Mouse (Mus musculus) intestine, embryonic 16.5 days (tissue): Measurements from ENCODE around the gene Mixl1. TPM values are rescaled to one million over a fixed set of nuclear protein-coding genes. Genes with fewer than 3 reads are reported as not detected.

Source experiments
- ATAC-seq: fragments of 200-750 bp; cut with Nextera tagmentation; 2 replicates; pipeline ENCODE4 v1.8.0; 2017; ENCODE audit warnings: moderate TSS enrichment, moderate library complexity
- H3K27ac ChIP-seq: fragments of 300-500 bp; sonication (generic); 2 replicates; pipeline ENCODE4 v1.5.1; 2014; ENCODE audit warnings: mild to moderate bottlenecking, low read length
- H3K27me3 ChIP-seq: fragments of 300-500 bp; sonication (generic); replicated peaks from 2 replicates; pipeline ENCODE4 v1.6.1; 2014; ENCODE audit warnings: low read length, control low read depth, mixed read lengths; ENCODE audit not compliant: control insufficient read depth, insufficient read depth
- H3K36me3 ChIP-seq: fragments of 300-500 bp; sonication (generic); 2 replicates; pipeline ENCODE4 v1.6.1; 2014; ENCODE audit warnings: low read length, control low read depth; ENCODE audit not compliant: control insufficient read depth, insufficient read depth
- H3K4me1 ChIP-seq: fragments of 300-500 bp; sonication (generic); 2 replicates; pipeline ENCODE4 v1.6.1; 2014; ENCODE audit warnings: low read length, control low read depth, mixed read lengths; ENCODE audit not compliant: control insufficient read depth, insufficient read depth
- H3K4me2 ChIP-seq: fragments of 300-500 bp; sonication (generic); 2 replicates; pipeline ENCODE4 v1.6.1; 2014; ENCODE audit warnings: low read depth, low read length, control low read depth
- H3K4me3 ChIP-seq: fragments of 300-500 bp; sonication (generic); 2 replicates; pipeline ENCODE4 v1.5.1; 2014; ENCODE audit warnings: mild to moderate bottlenecking, low read length
- H3K9ac ChIP-seq: fragments of 300-500 bp; sonication (generic); 2 replicates; pipeline ENCODE4 v1.6.1; 2014; ENCODE audit warnings: low read depth, low read length
- H3K9me3 ChIP-seq: fragments of 300-500 bp; sonication (generic); 2 replicates; pipeline ENCODE4 v1.6.1; 2016; ENCODE audit warnings: low read length, control low read depth; ENCODE audit not compliant: control insufficient read depth
- WGBS: fragments of 180-500 bp; shearing (Covaris S2); extraction: QIAGEN DNeasy Blood & Tissue Kit; methylation state at CpG from one replicate; pipeline ENCODE4 v1.1.7; 2014; 5-methylcytosine and 5-hydroxymethylcytosine counted together
- polyA plus RNA-seq: library from polyadenylated mRNA; unstranded; fragments of >200 nt; fragmentation: Nextera tagmentation; extraction: Ambion mirVana; gene quantifications from 2 replicates; pipeline ENCODE4 v1.2.1, GENCODE M21; 2015

The Mixl1 gene
- polyA plus RNA-seq, 1 experiment from 2014 or later: 0.05 TPM

DNA sequence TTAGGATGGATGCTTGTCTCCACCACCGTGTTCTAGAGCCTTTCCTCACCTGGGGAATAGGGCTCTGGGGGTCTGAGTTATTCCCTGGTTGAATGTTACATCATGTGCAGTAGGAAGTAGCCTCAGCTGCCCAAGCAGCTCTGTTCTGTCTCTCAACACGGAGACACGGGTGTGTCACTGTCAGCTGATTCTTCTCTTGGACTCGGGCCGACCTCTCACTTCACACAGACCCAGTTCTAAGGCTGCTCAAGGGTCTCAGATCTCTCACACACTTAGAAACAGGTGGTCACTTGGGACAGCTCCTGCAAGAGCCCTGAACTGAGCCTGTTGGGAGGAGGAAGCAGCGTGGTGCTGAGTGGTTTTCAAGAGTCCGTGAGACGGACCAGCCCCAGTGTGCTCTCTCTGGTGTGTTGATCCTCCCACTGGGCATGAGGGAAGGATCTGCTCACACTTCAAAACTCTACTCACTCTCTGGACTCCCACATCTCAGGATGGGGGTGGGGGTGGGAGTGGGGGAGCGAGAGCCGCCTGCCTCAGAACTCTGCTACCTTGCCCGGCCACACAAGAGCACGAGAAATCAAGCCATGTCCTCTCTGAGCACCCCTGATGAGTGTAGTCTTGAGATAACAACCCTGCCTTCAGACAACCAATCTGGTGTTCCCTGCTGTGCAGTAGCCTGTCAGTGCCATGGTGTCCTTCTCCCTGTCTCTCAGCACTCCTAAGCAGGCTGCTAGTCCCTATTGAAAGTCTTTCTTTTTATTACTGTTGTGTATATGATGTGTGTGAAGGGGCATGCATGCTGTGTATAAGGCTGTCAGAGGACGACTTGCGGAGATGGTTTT is 12.3 kb upstream of the Mixl1 start:
- Histone ChIP-seq H3K36me3 (no peaks in the 10 kb centered on the region), H3K27ac (no peak overlapping the region), H3K9ac (no peak overlapping the region), H3K9me3 (no peaks in the 10 kb centered on the region), H3K4me2 (no peak overlapping the region), H3K4me3 (no peak overlapping the region), H3K27me3 (no peaks in the 10 kb centered on the region), H3K4me1 (peaks cover 14% of the 10 kb centered on the region; the same call in 1 of the 2 replicates)
- WGBS: 66% methylated on average over 14 of the region's 14 CpGs
- ATAC-seq: no peak

DNA sequence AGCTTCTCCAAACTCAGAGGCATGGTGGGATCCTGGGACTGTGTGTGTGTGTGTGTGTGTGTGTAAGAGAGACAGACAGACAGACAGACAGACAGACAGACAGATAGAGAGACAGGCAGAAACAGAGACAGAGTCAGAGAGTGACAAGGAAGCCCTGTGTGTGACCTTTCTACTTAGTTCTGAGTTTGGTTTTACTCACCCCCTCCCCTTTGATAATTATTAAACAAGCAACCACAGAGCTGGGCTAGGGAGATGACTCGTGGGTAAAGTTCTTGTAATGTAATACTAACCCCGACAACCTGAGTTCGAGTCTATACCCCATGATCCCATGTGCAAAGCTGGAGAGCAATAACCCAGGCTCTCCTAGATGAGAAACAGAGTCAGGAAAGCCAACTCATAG is 11.0 kb upstream of the Mixl1 start:
- H3K9ac ChIP-seq: no peak overlapping the region
- ATAC-seq: peak; percentile 81
- 49% methylated on average over 3 of the region's 3 CpGs for WGBS
- H3K27ac ChIP-seq: no peak overlapping the region
- H3K9me3 ChIP-seq: no peaks in the 10 kb centered on the region
- peaks cover 14% of the 10 kb centered on the region; the same call in 1 of the 2 replicates for H3K4me1 ChIP-seq
- no peaks in the 10 kb centered on the region for H3K36me3 ChIP-seq
- no peaks in the 10 kb centered on the region for H3K27me3 ChIP-seq
- H3K4me2 ChIP-seq: no peak overlapping the region
- H3K4me3 ChIP-seq: no peak overlapping the region

DNA sequence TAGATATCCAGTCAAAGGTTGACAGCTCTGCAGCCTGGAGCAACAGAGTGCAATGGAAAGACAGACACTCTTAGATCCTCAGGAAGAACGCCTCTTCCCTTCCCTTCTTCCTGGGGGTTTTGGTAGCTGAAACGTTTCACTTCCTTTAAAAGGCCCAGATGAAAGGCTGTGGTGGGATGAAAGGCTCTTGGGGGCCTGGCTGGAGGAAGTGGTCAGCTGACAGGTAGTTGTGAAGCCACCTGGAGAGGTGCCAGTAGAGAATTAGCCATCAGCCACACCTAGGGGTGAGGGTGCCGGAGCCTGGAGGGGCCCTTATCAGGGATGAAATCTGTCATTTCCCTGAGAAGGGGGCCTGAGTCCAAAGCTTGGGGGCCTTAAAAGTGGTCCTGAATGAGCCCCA is 10.5 kb upstream of the Mixl1 start:
- H3K27me3 ChIP-seq: no peaks in the 10 kb centered on the region
- no peak overlapping the region for H3K9ac ChIP-seq
- ATAC-seq: peak; percentile 43; the same call in 1 of the 2 replicates
- no peaks in the 10 kb centered on the region for H3K36me3 ChIP-seq
- 41% methylated on average over 3 of the region's 3 CpGs for WGBS
- no peak overlapping the region for H3K27ac ChIP-seq
- H3K4me3 ChIP-seq: no peak overlapping the region
- no peak overlapping the region for H3K4me2 ChIP-seq
- peaks cover 14% of the 10 kb centered on the region; the same call in 1 of the 2 replicates for H3K4me1 ChIP-seq
- no peaks in the 10 kb centered on the region for H3K9me3 ChIP-seq

DNA sequence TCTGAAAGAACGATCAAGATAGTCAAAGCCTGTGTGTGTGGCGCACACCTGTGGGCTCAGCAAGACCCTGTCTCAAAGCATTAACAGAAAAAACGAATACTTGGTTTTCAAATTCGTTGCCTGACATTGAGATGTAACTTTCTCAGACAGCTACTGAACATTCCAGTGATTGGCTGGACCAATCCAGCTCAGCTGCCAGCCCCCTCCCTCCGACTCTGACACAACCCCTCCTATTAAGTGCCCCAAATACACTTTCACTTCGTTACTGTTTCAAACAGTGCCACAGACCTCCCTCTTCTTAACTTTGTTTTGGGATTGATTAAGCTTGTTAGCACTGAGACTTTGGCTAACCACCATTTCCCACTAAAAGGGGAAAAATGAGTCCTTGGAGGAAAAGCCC is 6.6 kb upstream of the Mixl1 start:
- peak overlapping the region; percentile 2; the same call in 1 of the 2 replicates for H3K4me3 ChIP-seq
- H3K9me3 ChIP-seq: no peaks in the 10 kb centered on the region
- peaks cover 2% of the 10 kb centered on the region; the same call in 1 of the 2 replicates for H3K27me3 ChIP-seq
- peak overlapping the region; percentile 2; the same call in 1 of the 2 replicates for H3K4me2 ChIP-seq
- no peak overlapping the region for H3K27ac ChIP-seq
- peaks cover 8% of the 10 kb centered on the region; the same call in 1 of the 2 replicates for H3K4me1 ChIP-seq
- H3K9ac ChIP-seq: 0 out of 2 replicates have a peak overlapping the region, but pooled peaks have one; percentile 4
- WGBS: 43% methylated on average over 6 of the region's 6 CpGs
- ATAC-seq: no peak
- H3K36me3 ChIP-seq: no peaks in the 10 kb centered on the region

GRCm38 (mm10) chr1:180698063-180698462 is 1.2 kb upstream of the Mixl1 start:
- Histone ChIP-seq H3K27ac (no peak overlapping the region), H3K9me3 (no peaks in the 10 kb centered on the region), H3K4me1 (peaks cover 8% of the 10 kb centered on the region; the same call in 1 of the 2 replicates), H3K4me3 (no peak overlapping the region), H3K27me3 (peaks cover 24% of the 10 kb centered on the region), H3K4me2 (no peak overlapping the region), H3K9ac (no peak overlapping the region), H3K36me3 (no peaks in the 10 kb centered on the region)
- WGBS: 55% methylated on average over 5 of the region's 5 CpGs
- ATAC-seq: no peak

- Histone ChIP-seq H3K9ac (no peak overlapping the region), H3K4me3 (no peak overlapping the region), H3K4me2 (no peak overlapping the region), H3K36me3 (peaks cover 7% of the 10 kb centered on the region; the same call in 1 of the 2 replicates), H3K9me3 (no peaks in the 10 kb centered on the region), H3K27ac (no peak overlapping the region), H3K27me3 (peaks cover 1% of the 10 kb centered on the region), H3K4me1 (no peaks in the 10 kb centered on the region)
- 84% methylated on average over 7 of the region's 7 CpGs for WGBS
- no peak for ATAC-seq
Measured at GRCm38 (mm10) chr1:180691284-180691683, 5.5 kb downstream of the Mixl1 start.

Other genes with a start within 250 kb of the Mixl1 start
- 1.2 and 1.4 TPM in 2 replicates for gene Stum, start 213.5 kb downstream of the Mixl1 start, polyA plus RNA-seq
- gene Parp1, start 128.1 kb downstream of the Mixl1 start, polyA plus RNA-seq: 90.2 and 93.8 TPM in 2 replicates
- 12.2 and 13.1 TPM in 2 replicates for gene Lin9, start 55.9 kb downstream of the Mixl1 start, polyA plus RNA-seq
- gene Acbd3, start 29.0 kb upstream of the Mixl1 start, polyA plus RNA-seq: 17.1 and 17.5 TPM in 2 replicates
- gene H3f3a, start 116.9 kb upstream of the Mixl1 start, polyA plus RNA-seq: 1,661 and 1,810 TPM in 2 replicates
- 28.3 and 30.8 TPM in 2 replicates for gene Sde2, start 154.1 kb upstream of the Mixl1 start, polyA plus RNA-seq
- 0.05 TPM in 1 of 2 replicates, not detected in the other for gene Lefty2, start 196.1 kb upstream of the Mixl1 start, polyA plus RNA-seq
- gene Pycr2, start 207.3 kb upstream of the Mixl1 start, polyA plus RNA-seq: 63.8 and 73.2 TPM in 2 replicates
- gene Lefty1, start 238.0 kb upstream of the Mixl1 start, polyA plus RNA-seq: 1.8 and 2.0 TPM in 2 replicates
- 14.9 and 16.2 TPM in 2 replicates for gene Tmem63a, start 245.3 kb upstream of the Mixl1 start, polyA plus RNA-seq